Mouse (Mus musculus) B cell, adult 62 days (primary cell): ENCODE data around the gene Styxl1. TPM values are rescaled to one million over a fixed set of nuclear protein-coding genes. Genes with fewer than 3 reads are reported as not detected.

ENCODE experiments used
- total RNA-seq: library from RNA; stranded (reverse); gene quantifications from 4 replicates; pipeline ENCODE4 v1.2.4, GENCODE M21; 2023

Styxl1 gene
- 1.2 TPM in 1 of 4 replicates, not detected in the others for total RNA-seq

GRCm38 (mm10) chr5:135777796-135778470, at the start of gene Styxl1:
TSS of gene Styxl1 (minus strand) at chr5:135778385.

GRCm38 (mm10) chr5:135806555-135807262, 28.5 kb upstream of the Styxl1 start, which contains the start of gene Srrm3:
TSS of gene Srrm3 (plus strand) at chr5:135806890.

DNA sequence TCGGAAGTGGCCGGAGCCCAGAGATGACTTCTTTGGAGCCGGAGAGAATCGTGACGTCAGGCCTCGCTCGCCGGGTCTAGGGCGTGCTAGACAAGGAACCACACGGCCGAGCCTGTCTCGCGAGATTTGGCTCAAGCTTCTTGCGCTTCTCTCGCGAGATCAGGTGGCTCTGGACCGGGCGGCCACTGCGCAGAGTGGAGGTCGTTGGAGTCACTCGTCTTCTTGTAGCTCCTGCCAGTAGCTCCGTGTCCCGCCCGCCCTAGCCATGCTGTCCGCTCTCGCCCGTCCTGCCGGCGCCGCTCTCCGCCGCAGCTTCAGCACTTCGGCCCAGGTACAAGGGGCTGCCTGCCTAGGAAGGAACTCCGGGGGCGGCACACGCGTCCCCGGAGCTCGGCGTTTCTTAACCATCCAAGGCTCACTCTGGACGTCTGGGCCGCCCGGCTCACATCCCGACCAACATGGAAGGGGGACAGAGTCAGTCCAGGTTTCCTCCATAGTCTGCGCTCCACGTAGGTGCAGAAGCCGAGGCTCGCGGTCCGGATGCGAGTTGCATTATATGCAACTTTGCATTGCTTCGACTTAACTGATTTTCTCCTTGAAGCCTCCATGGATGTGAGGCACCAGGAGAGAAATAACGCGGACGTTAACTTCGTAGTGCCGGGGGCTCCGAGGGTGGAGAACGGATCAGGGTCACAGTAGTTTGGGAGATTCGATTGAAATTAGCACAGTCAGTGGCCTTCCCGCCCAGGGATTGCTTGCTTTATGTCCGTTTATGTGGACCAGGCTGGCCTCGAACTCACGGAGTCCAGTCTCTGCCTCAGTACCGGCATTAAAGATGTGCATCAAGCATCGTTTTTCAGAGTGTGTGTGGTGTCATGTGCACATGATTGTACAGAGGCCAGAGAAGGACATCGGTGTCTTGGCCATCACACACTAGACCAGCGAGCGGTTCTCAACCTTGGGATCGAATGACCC, 573 bp upstream of the Styxl1 start, which contains the start of gene Mdh2:
Mdh2 (plus strand) TSS at position 10 of the 975 bp plus-strand sequence.

GRCm38 (mm10) chr5:135743741-135744609, 34.2 kb downstream of the Styxl1 start, which contains the start of gene Tmem120a:
TSS of gene Tmem120a (minus strand) at chr5:135744448.

Other genes starting within 250 kb of the Styxl1 start
- 28.3 to 32.7 TPM (median 32.2 TPM) in 4 replicates for gene Hip1, start 233.3 kb downstream of the Styxl1 start, total RNA-seq
- gene Ccl26, start 214.8 kb downstream of the Styxl1 start, total RNA-seq, result not detected in 4 replicates
- 0.45 TPM in 1 of 4 replicates, not detected in the others for gene Ccl24, start 205.3 kb downstream of the Styxl1 start, total RNA-seq
- 16.1 to 23.2 TPM (median 20.5 TPM) in 4 replicates for gene Rhbdd2, start 145.8 kb downstream of the Styxl1 start, total RNA-seq
- gene Por, start 108.4 kb downstream of the Styxl1 start, total RNA-seq, result 38.2 to 47.9 TPM (median 42.2 TPM) in 4 replicates
- gene Tmem120a, start 33.9 kb downstream of the Styxl1 start, total RNA-seq, result 7.9 to 14.5 TPM (median 12.3 TPM) in 4 replicates
- 143 to 159 TPM (median 155 TPM) in 4 replicates for gene Mdh2, start 95 bp upstream of the Styxl1 start, total RNA-seq
- 0.38 TPM in 1 of 4 replicates, not detected in the others for gene Srrm3, start 28.5 kb upstream of the Styxl1 start, total RNA-seq
- 3.1 to 8.8 TPM (median 5.6 TPM) in 4 replicates for gene Hspb1, start 109.5 kb upstream of the Styxl1 start, total RNA-seq
- 79.7 to 98.2 TPM (median 86.5 TPM) in 4 replicates for gene Ywhag, start 156.2 kb upstream of the Styxl1 start, total RNA-seq
- gene Ssc4d, start 196.1 kb upstream of the Styxl1 start, total RNA-seq, result 0.51 to 2.4 TPM (median 1.3 TPM) in 4 replicates
- not detected in 4 replicates for gene Zp3, start 201.7 kb upstream of the Styxl1 start, total RNA-seq
- gene Dtx2, start 216.4 kb upstream of the Styxl1 start, total RNA-seq, result 31.2 to 37.8 TPM (median 33.0 TPM) in 4 replicates